Mouse (Mus musculus) lung, postnatal 4 days (tissue): ENCODE data around the gene Mylk3.

Source experiments
- DNase-seq, 2 experiments: peaks; one replicate each; pipeline ENCODE4 v3.0.0; 2021

The Mylk3 gene

GRCm38 (mm10) chr8:85386205-85386604 lies at the start of gene Mylk3:
TSS of gene Mylk3 (minus strand) at chr8:85386345.
- no peak for DNase-seq

DNA sequence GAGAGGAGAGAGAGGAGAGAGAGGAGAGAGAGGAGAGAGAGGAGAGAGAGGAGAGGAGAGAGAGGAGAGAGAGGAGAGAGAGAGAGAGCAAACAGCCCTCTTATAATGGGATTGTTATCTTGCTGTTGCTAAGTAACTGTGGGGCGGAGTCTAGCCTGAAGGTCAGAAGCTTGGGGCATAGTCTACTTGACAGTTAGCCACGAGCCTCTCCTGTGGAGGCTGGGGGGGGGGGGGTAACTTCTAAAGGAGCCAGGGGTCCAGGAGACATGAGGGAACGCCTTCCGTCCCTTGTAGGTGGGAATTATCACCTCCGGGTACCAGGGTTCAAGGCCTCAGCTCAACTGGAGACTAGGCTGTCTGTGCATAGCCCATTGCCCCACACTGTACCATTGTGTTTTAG lies 49.6 kb upstream of the Mylk3 start:
- DNase-seq: no peak

DNA sequence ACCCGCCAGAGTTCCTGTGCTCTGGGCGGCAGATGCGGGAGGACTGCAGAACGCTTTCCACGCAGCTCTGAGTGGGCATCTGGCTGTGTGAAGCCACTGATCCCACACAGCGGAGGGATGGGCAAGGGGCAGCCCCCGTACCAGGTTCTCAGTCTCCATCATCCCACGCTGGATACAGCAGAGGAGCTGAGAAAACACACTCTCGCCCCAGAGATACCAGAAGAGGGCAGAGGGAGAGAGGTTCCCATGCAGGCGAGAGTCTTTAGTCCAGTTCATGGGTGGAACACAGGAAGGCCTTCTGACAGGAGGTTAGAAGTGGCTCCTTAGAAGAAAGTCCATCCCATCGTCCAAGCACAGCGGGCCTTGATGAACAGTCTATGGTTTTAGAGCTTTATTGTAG lies 48.7 kb upstream of the Mylk3 start:
- DNase-seq: no peak

DNA sequence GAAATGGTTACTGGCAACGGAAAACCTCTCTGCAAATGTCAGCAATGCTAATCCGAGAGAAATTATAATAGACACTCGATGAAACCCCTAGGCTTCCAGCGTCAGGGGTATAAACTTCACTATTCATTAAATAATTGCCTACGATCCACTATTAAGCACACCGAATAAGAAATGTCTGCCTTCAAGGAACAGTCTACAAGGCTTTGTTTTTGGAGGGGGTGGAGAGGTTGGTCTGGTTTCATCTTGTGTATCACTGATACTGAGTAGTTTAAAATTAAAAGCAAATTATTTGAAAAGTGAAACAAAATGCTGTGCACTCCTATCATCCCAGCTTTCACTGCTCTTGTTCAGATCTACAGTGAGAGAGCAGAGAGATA lies 46.9 kb upstream of the Mylk3 start:
- DNase-seq: no peak

DNA sequence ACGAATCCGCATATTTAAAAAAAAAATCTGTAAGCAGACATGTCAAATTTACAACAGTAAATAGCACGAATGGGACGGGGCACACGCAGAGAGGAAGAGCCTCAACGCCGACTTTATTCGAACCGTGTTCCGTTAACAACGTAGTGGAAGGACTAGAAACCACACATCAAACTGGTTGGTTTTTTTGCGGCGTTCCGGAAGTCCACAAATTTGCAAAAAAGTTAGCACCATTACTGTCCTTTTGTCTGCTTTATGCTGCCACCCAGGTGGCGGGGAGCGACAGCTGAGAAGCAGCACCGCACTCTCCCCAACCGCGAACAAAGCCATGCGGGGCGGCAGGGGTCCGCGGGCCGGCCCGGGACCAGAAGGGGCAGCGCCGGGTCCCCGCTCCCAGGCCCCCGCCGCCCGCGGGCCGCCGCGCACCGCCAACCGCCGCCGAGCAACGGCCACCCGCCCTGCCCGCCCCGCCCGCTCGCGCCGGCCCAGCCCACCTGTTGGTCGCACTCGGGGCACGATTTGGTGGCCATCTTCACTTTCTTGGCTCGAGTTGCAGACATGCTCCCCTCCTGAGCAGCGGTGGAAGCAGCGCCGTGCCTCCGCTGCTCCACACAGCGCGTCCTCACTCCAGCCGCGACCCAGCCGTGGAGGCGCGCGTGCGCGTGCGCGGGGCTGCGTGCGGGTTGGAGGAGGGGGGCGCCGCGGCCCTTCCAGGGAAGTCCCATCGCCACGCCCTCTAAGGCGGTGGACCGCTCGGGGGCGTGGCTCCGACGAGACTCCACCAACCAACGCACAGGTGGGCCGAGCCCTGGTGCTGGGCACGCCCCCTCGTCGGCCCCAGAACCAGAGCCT lies 46.2 kb upstream of the Mylk3 start, which contains the start of gene 4921524J17Rik:
TSS of gene 4921524J17Rik (minus strand) at position 666 of the 849 bp plus-strand sequence.
- peak; percentile 97 to 99 for DNase-seq

GRCm38 (mm10) chr8:85431281-85432167 lies 45.4 kb upstream of the Mylk3 start:
- DNase-seq: no peak

GRCm38 (mm10) chr8:85430801-85431200 lies 44.7 kb upstream of the Mylk3 start:
- DNase-seq: peak; percentile 26 to 32

GRCm38 (mm10) chr8:85429219-85429618 lies 43.1 kb upstream of the Mylk3 start:
- DNase-seq: no peak

- no peak for DNase-seq
Observed at GRCm38 (mm10) chr8:85427026-85427425, 40.9 kb upstream of the Mylk3 start.

- DNase-seq: no peak
Observed at GRCm38 (mm10) chr8:85421329-85421728, 35.2 kb upstream of the Mylk3 start.

DNA sequence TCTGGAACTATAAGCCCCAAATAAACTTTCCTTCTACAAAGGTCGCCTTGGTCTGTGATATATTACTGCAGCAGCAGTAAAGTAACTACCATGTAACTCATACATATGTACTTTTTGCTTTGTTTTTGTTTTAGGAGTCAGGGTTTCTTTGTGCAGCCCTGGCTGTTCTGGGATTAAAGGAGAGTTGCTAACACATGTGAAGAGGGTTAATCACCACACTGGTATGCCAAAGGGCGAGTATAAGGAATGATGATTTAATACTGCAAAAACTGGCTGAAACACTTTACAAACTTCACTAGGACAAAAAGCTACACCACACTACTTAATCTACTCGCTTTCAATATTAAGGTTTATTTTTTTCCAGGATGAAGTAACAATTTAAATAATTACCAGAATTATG lies 22.4 kb upstream of the Mylk3 start:
- no peak for DNase-seq

DNA sequence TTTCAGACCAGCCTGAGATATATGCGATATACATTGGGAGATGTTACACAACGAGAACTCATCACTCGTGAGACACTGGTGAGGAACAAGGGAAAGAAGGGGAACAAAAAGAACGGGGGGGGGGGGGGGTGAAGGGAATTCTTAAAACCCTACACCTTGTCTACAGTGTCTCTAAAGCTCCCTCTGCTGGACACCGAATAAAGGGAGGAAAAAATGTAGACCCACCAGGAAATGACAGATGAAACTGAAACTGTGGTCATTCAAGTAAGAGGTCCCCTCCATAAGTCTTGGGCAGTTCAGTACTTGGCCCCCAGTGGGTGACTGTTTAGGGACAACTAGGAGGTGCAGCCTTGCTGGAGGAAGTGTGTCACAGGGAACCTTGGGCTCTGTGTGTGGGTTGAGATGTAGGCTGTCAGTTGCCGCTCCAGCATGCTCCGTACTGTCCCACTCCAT lies 21.9 kb upstream of the Mylk3 start:
- peak in 1 of 2 experiments; percentile 51 for DNase-seq

DNA sequence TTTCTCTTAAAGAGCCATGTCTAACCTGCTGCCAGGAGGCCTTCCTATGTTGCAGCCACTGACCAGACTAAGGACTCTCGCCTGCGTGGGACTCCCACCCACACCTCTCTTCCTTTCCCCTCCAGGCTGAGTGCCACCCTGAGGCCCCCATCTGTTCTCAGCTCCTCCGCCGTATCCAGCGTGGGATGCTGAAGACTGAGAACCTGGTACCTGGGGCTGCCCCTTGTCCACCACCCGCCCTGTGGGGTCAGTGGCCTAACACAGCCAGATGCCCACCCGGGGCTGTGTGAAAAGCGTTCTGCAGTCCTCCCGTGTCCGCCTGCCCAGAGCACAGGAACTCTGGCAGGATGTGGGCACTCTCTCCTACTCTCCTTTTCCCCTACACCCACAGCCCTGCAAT lies 19.8 kb upstream of the Mylk3 start:
- DNase-seq: no peak

- no peak for DNase-seq
Observed at GRCm38 (mm10) chr8:85405418-85405817, 19.3 kb upstream of the Mylk3 start.

- DNase-seq: no peak
Observed at GRCm38 (mm10) chr8:85398548-85398947, 12.4 kb upstream of the Mylk3 start.

DNA sequence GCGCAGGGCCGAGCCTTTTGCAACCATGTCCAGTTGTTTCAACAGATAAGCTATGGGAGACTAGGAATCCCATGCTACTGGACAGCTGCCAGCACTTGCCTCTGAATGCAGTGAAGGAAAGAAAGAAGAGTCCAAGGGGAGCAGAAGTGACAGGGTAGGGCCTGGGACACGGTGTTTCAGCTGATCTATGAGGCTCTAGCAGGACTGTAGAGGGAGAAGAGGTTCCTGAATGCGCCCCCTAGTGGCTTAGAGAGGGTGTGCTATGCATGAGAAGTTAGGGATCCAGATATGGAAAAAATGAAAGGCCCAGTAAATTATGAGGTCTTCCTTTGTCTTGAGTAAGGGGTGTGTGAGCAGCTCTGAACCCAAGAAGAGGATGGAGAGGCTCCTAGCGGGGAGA lies 11.4 kb upstream of the Mylk3 start:
- DNase-seq: peak; percentile 31 to 66

- DNase-seq: no peak
Observed at GRCm38 (mm10) chr8:85396432-85397079, 10.4 kb upstream of the Mylk3 start.

GRCm38 (mm10) chr8:85395681-85396431 lies 9.7 kb upstream of the Mylk3 start:
- no peak for DNase-seq

- DNase-seq: no peak
Observed at GRCm38 (mm10) chr8:85395017-85395416, 8.9 kb upstream of the Mylk3 start.

DNA sequence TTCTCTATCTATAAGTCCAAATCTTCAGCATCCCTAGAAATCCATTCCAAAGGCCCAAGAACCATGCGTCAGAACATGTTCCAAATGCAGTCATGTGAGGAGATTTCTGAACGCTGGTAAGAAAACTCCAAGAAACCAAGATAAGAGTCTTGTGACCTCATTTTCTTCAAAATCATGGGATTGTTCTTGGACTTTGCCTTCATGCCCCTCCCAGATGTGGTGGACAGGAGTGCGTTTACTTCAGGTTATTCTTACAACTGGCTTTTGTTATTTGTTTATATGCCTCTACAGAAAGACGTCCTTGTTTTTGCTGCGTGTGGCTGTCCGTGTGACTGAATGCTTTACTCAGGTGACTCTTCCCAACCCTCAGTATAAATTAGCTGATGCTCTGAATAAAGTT lies 7.1 kb upstream of the Mylk3 start:
- DNase-seq: no peak

GRCm38 (mm10) chr8:85391438-85391837 lies 5.3 kb upstream of the Mylk3 start:
- no peak for DNase-seq

DNA sequence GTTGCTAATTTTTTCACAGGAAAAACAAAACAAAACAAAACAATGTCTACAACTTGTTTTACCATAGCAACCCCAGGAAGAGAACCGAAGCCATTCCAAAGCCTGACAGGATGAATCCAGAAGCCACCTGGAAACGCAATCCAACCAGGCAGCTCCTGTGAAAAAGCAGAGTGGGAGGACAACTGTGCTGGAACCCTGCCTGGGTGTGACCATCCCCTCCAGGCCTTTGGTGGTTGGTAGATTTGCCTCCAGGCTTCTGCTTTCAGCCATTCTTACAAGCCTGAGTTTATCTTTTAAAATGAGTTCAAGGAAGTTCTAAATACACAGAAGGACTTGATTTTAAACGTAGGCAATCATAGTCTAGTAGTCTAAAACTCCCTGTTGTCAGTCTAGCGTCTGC lies 4.2 kb downstream of the Mylk3 start:
- DNase-seq: no peak
